ENCODE assay signal across 8 mouse cellular contexts in the genomic region with DNA sequence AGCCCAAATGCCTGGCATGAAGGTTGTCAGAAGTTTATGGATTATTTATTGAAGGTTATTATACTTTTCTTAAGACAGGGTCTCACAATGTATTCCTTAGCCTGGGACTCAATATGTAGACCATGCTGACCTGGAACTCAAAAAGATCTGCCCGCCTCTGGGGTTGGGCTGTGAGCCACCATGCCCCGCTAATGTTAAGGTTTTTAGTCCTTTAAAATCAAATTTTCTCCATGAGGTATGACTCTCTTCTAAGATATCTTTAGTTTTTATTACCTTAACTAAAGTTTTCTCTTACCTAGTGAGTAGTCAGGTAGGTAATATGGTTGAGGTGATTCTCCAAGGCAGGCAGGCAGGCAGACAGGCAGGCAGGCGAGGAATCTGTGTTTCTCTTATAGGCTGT. TPM values are rescaled to one million over a fixed set of nuclear protein-coding genes. Genes with fewer than 3 reads are reported as not detected.
DNase-seq lines count a peak whose midpoint lies in the region; ATAC-seq lines count a peak whose summit lies in the region.

No protein-coding gene starts in this region.

- intact Hi-C loops in left cerebral cortex, postnatal 14 days (cut with DNase I), result no loop called here

- peak overlapping the region; percentile 73 for H3K4me2 ChIP-seq in forebrain, embryonic 15.5 days (replicated peaks)
- peak overlapping the region; percentile 82 for H3K4me2 ChIP-seq in liver, embryonic 12.5 days

- H3K36me3 ChIP-seq in forebrain, embryonic 15.5 days, result peaks cover 19% of the 10 kb centered on the region
- H3K36me3 ChIP-seq in liver, embryonic 12.5 days, result peaks cover 38% of the 10 kb centered on the region

- no peak for ATAC-seq in forebrain, embryonic 15.5 days (replicated peaks)
- no peak for ATAC-seq in liver, embryonic 12.5 days

- no peaks in the 10 kb centered on the region for H3K27me3 ChIP-seq in forebrain, embryonic 15.5 days
- H3K27me3 ChIP-seq in liver, embryonic 12.5 days (replicated peaks), result no peaks in the 10 kb centered on the region

- H3K9me3 ChIP-seq in forebrain, embryonic 15.5 days, result no peaks in the 10 kb centered on the region
- H3K9me3 ChIP-seq in liver, embryonic 12.5 days (replicated peaks), result no peaks in the 10 kb centered on the region

- DNase-seq in 3T3-L1 (ENCODE audit: low read depth, low spot score) (peak; percentile 20), A20 (ENCODE audit: low read depth, low spot score) (peak; percentile 33)
- DNase-seq in frontal cortex, postnatal 25 days (ENCODE audit: low spot score in 2 of 2), result no peak
- DNase-seq in right cerebral cortex, adult 18-20 months, result no peak
- no peak for DNase-seq in left cerebral cortex, postnatal 14 days (ENCODE audit: low spot score in 2 of 2)
- no peak for DNase-seq in kidney, adult 11 months

- peak overlapping the region; percentile 100 for H3K4me3 ChIP-seq in forebrain, embryonic 15.5 days
- peak overlapping the region; percentile 87 for H3K4me3 ChIP-seq in liver, embryonic 12.5 days

- H3K4me1 ChIP-seq in forebrain, embryonic 15.5 days, result peaks cover 54% of the 10 kb centered on the region
- H3K4me1 ChIP-seq in liver, embryonic 12.5 days, result peaks cover 63% of the 10 kb centered on the region

- 55% methylated on average over 3 of the region's 3 CpGs for WGBS in forebrain, embryonic 15.5 days
- 52% methylated on average over 3 of the region's 3 CpGs for WGBS in liver, embryonic 12.5 days (ENCODE audit: insufficient replicate concordance)

- peak overlapping the region; percentile 98 for H3K9ac ChIP-seq in forebrain, embryonic 15.5 days (replicated peaks)
- peak overlapping the region; percentile 98 for H3K9ac ChIP-seq in liver, embryonic 12.5 days

- H3K27ac ChIP-seq in forebrain, embryonic 15.5 days (replicated peaks), result no peak overlapping the region
- H3K27ac ChIP-seq in liver, embryonic 12.5 days, result no peak overlapping the region

RNA-seq across cellular contexts. Expression of a gene that starts 1.2 kb away (rescaled TPM):
- polyA plus RNA-seq in forebrain, embryonic 15.5 days (2015; fragmentation: Nextera tagmentation; extraction: Ambion mirVana), result 10.5 and 10.8 TPM in 2 replicates
- polyA plus RNA-seq in liver, embryonic 12.5 days (2016; fragmentation: Nextera tagmentation; extraction: Ambion mirVana), result 5.1 and 5.2 TPM in 2 replicates
- 10 to 100 TPM; 41.9 TPM for total RNA-seq in left cerebral cortex, postnatal 14 days (2021)

RNA-seq across cellular contexts. Expression of a gene that starts 1.3 kb away (rescaled TPM):
- 163 and 164 TPM in 2 replicates for polyA plus RNA-seq in forebrain, embryonic 15.5 days (2015; fragmentation: Nextera tagmentation; extraction: Ambion mirVana)
- 115 and 121 TPM in 2 replicates for polyA plus RNA-seq in liver, embryonic 12.5 days (2016; fragmentation: Nextera tagmentation; extraction: Ambion mirVana)
- 100 to 1,000 TPM; 163 to 166 TPM for total RNA-seq in left cerebral cortex, postnatal 14 days (2021)

RNA-seq across cellular contexts. Expression of a gene that starts 14.9 kb away (rescaled TPM):
- 39.1 and 41.1 TPM in 2 replicates for polyA plus RNA-seq in forebrain, embryonic 15.5 days (2015; fragmentation: Nextera tagmentation; extraction: Ambion mirVana)
- polyA plus RNA-seq in liver, embryonic 12.5 days (2016; fragmentation: Nextera tagmentation; extraction: Ambion mirVana), result 40.8 and 43.2 TPM in 2 replicates
- 1 to 10 TPM; 5.1 to 5.8 TPM for total RNA-seq in left cerebral cortex, postnatal 14 days (2021)

RNA-seq across cellular contexts. Expression of a gene that starts 43.6 kb away (rescaled TPM):
- polyA plus RNA-seq in forebrain, embryonic 15.5 days (2015; fragmentation: Nextera tagmentation; extraction: Ambion mirVana), result 41.8 and 42.5 TPM in 2 replicates
- 41.1 and 42.1 TPM in 2 replicates for polyA plus RNA-seq in liver, embryonic 12.5 days (2016; fragmentation: Nextera tagmentation; extraction: Ambion mirVana)
- total RNA-seq in left cerebral cortex, postnatal 14 days (2021), result 10 to 100 TPM; 11.0 to 14.4 TPM

Comparison
In these comparisons a context has a peak if more than half of its experiments do, and no peak if none do; other contexts are left out.
1. DNase-seq: peak in 3T3-L1 (single experiment) and A20 (single experiment); none in frontal cortex, postnatal 25 days (0 of 2), right cerebral cortex, adult 18-20 months (single experiment), left cerebral cortex, postnatal 14 days (0 of 2) and kidney, adult 11 months (single experiment).